Mouse (Mus musculus): ENCODE measurements at regions not wholly inside any gene's neighbourhood (a gene's known extent, or its start where the extent isn't known, plus 50 kb on each side); places are given as distances from the start of the nearest gene placed in this dataset.

DNA sequence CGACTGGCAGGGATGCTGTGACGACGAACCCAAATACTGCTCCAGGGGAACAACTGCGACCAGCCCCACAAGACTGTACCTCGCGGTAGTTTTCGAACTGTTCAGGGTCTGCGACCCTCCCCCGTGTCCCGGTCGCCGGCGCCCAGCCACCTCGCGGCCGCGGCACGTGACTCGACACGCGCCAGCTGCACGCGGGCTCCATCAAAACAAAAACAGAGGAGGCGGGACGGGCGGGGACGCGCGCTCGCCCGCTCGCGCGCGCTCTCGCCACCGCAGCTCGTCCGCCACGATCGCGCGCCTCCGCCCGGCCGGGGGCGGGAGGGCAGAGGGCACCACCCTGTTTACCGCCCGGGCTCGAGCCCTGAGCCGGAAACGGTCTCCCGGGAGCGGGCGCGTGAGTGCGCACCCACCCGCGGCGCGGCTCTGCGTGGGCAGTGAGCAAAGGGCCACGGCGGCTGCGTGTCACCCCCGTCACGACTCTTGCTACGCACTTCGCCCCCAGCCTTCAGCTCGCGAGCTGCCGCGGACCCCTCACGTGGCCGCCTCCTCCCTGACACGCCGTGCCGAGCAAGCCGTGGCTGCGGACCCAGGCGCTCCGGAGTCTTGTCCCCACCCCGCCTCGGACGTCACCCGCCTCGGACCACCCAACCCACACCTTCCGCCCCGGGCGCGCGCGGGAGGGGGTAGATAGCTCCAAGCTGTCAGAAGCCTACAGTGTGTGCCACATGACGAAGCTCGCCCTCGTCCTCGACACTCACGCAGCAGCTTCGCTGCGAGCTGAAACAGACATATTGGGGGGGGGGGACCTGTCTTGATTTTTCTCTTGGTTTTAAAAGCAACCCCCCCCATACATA lies 182.1 kb upstream of the Mkln1 start:
- TF ChIP-seq CTCF (IDR thresholded peaks at IDR 0.05; ENCODE audit: control insufficient read depth, insufficient read depth, insufficient replicate concordance, low read depth, low read length) (no peak), POLR2A (IDR thresholded peaks at IDR 0.05; ENCODE audit: control insufficient read depth, low read depth, low read length) (peak; percentile 68)
